Mouse (Mus musculus) adrenal gland, adult 8-10 months (tissue): ENCODE data around the gene Arsb. TPM values are rescaled to one million over a fixed set of nuclear protein-coding genes. Genes with fewer than 3 reads are reported as not detected.

Experiments
- DNase-seq: peaks from one replicate; pipeline ENCODE4 v3.0.0; 2022
- total RNA-seq, 4 experiments: library from RNA; stranded (reverse); gene quantifications; 2 replicates each; pipeline ENCODE4 v1.2.4; 2022

Gene Arsb
- total RNA-seq: 10 to 100 TPM; 46.8 to 54.0 (median 48.8) TPM

GRCm38 (mm10) chr13:93771588-93772278 lies at the start of gene Arsb:
TSS of gene Arsb (plus strand) at chr13:93771630.
- DNase-seq: peak; percentile 78

- no peak for DNase-seq
Measured at GRCm38 (mm10) chr13:93721916-93722315, 49.5 kb upstream of the Arsb start.

GRCm38 (mm10) chr13:93723455-93723854 lies 48.0 kb upstream of the Arsb start:
- DNase-seq: no peak

GRCm38 (mm10) chr13:93724206-93724605 lies 47.2 kb upstream of the Arsb start:
- no peak for DNase-seq

- DNase-seq: no peak
Measured at GRCm38 (mm10) chr13:93735131-93735636, 36.2 kb upstream of the Arsb start.

GRCm38 (mm10) chr13:93744118-93744517 lies 27.3 kb upstream of the Arsb start:
- DNase-seq: no peak

GRCm38 (mm10) chr13:93752597-93753400 lies 18.6 kb upstream of the Arsb start:
- no peak for DNase-seq

GRCm38 (mm10) chr13:93755084-93755483 lies 16.3 kb upstream of the Arsb start:
- no peak for DNase-seq

- DNase-seq: no peak
Measured at GRCm38 (mm10) chr13:93756674-93757073, 14.8 kb upstream of the Arsb start.

- no peak for DNase-seq
Measured at GRCm38 (mm10) chr13:93757514-93757913, 13.9 kb upstream of the Arsb start.

GRCm38 (mm10) chr13:93758149-93758898 lies 13.1 kb upstream of the Arsb start:
- DNase-seq: no peak

- no peak for DNase-seq
Measured at GRCm38 (mm10) chr13:93761831-93762230, 9.6 kb upstream of the Arsb start.

GRCm38 (mm10) chr13:93762879-93763278 lies 8.6 kb upstream of the Arsb start:
- DNase-seq: no peak

GRCm38 (mm10) chr13:93764321-93764973 lies 7.0 kb upstream of the Arsb start:
- no peak for DNase-seq

GRCm38 (mm10) chr13:93771031-93771587 lies 321 bp upstream of the Arsb start:
- DNase-seq: no peak

- DNase-seq: no peak
Measured at GRCm38 (mm10) chr13:93772279-93772636, 828 bp downstream of the Arsb start.

GRCm38 (mm10) chr13:93772861-93773260 lies 1.4 kb downstream of the Arsb start:
- DNase-seq: no peak

GRCm38 (mm10) chr13:93773704-93774315 lies 2.4 kb downstream of the Arsb start:
- no peak for DNase-seq

- DNase-seq: no peak
Measured at GRCm38 (mm10) chr13:93782823-93783222, 11.4 kb downstream of the Arsb start.

- DNase-seq: no peak
Measured at GRCm38 (mm10) chr13:93785329-93785728, 13.9 kb downstream of the Arsb start.

GRCm38 (mm10) chr13:93786051-93786450 lies 14.6 kb downstream of the Arsb start:
- DNase-seq: no peak

GRCm38 (mm10) chr13:93787647-93788046 lies 16.2 kb downstream of the Arsb start:
- no peak for DNase-seq
